Mouse (Mus musculus) 3134 (cell line): ENCODE data around the gene Bag5.
"Not testable (repeated sequence)": the region's sequence is repeated elsewhere in the genome, so short reads cannot be mapped to it uniquely, and the experiment has no call there.

Source experiments
- DNase-seq: peaks from one replicate; pipeline ENCODE4 v3.0.0-alpha.2; 2011; ENCODE audit warnings: low spot score; ENCODE audit not compliant: insufficient read length; ENCODE audit errors: extremely low read depth

Gene Bag5

GRCm38 (mm10) chr12:111737370-111737769 lies 24.3 kb upstream of the Bag5 start:
- DNase-seq, result peak; percentile 26

- DNase-seq, result not testable (repeated sequence)
These were observed 23.6 kb upstream of the Bag5 start for GRCm38 (mm10) chr12:111736676-111737075.

DNA sequence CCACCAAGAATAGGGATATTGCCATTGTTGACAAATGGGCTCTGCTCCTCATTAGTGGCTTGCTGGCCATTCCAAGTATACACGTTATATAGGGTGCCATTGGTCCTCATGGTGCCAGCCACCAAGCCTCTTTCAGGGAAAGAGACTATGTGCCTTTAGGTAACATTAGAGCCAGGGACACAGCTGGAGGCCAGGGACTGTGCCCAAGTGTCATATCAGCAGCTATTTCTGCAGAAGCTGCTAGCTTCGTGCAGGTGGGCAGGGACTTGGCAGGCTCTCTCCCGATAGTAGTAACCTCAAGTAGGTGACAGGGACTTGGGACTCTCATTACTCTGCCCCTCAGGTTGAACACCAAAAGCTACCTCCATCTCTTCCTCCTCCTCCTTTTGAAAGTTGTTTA lies 21.9 kb upstream of the Bag5 start:
- no peak for DNase-seq

- no peak for DNase-seq
These were observed 19.9 kb upstream of the Bag5 start for GRCm38 (mm10) chr12:111732921-111733320.

DNA sequence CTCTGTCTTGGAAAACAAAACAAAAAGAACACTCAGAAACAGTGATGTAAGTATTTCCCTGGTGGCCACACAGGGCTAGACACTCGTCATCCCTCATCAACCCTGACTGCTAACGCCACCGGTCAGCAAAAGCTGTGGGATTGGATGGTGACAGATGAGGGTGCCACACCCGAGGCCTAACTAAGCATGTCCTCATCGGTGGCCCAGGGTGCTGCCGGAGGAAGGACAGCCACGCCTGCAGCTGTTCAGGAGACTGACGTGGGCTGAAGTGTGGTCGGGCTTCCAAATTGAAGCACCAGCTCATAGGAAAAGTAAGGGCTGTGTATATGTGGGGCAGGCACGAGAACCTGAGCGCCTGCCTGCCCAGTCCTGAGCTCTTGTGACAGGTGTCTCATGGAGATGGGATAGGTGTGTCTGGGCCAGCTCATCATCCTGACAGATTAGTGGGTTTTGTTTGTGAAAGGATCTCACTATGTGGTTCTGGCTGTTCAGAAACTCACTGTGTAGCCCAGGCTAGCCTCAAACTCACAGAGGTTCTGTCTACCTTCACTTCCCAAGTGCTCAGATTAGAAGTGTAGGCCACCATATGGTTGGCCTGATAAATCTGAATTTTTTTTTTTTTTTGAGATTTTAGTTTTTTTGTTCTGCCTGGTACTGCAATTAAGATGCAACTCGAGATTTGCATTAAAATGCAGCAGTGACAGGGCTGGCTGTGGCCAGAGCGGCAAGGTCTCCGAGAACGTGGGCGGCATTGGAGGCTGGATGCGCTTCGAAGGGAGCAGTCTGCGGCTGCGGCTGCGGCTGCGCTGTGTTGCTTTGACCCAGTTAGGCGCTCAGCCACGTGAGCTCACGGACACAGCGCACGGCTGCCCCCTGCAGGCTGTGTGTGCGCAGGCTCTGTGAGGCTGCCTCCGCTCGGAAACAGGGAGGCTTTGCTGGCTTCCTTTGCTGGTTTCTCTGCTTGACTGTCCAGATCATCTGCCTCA lies 19.1 kb upstream of the Bag5 start:
- DNase-seq, result peak; percentile 80

DNA sequence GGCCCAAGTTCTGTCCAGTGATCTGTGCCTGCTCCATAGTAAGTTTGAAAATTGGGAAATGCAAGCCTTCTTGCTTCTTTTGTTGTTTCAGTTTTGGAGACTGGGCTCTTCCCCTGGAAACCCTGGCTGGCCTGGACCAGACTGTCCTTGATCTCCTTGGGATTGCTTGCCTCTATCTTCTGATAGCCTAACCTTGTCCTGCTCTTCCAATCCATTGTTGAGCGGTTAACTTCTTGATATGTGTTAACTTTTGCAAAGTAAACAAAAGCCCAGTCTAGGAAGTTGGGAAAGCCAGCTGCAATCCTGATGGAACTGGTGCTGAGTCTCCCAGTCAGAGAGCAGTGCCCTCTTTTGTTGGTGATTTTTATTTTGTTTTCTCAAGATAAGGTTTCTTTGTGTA lies 14.9 kb upstream of the Bag5 start:
- DNase-seq, result no peak

DNA sequence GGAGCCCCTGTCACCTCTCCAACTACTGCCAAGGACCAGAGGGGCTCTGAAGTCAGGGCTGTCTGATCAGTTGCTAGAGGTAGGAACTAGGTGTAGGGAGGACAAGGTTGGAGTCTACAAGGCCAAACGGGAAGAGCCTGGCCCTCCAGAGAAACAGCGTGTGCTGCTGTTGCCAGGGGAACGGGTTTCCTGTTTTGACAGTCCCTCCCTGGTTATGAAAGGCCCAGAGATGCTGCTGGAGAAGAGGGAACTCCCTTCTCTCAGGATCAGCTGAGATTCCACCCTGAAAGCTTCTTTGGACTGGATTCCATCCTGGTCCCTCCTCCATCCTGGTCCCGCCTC lies 13.0 kb upstream of the Bag5 start:
- DNase-seq, result no peak

- no peak for DNase-seq
These were observed 12.5 kb upstream of the Bag5 start for GRCm38 (mm10) chr12:111725338-111726121.

- DNase-seq, result no peak
These were observed 11.7 kb upstream of the Bag5 start for GRCm38 (mm10) chr12:111724638-111725337.

DNA sequence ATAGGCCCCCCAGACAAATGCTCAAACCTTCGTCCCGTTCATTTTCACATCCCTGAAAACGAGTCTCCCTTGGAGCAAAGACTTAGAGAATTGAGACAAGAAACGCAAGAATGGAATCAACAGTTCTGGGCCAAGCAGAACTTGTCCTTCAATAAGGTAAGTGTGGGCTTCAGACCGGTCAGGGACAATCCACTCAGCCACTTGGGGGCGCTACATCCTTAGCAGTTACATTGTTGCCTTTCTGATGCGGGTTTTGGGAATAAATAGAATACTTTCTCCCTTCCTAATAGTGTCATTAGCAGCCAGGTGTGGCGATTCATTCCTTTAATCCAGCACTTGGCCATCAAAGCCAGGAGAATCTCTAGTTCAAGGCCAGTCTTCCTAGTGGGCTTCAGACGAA lies 9.6 kb upstream of the Bag5 start:
- DNase-seq, result no peak

GRCm38 (mm10) chr12:111720222-111720621 lies 7.2 kb upstream of the Bag5 start:
- no peak for DNase-seq

DNA sequence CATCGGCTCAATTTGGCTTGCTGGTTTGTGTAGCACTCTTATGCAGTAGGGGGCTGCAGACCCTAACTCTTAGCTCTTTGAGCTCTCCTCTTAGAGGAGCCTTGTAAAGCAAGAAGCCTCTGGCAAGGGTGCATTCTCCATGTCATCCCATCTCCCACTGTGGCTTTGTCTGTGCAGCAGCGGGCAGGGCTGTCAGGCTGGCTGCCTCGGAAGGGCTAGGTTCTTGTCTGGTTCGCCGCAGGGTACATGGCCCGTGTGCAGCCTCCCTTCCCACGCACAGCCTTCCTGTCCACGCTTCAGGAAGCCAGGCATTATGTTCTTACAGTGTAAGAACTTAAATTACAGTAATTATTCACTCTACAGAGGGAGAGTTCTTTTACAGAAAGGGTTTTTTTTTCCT lies 5.6 kb upstream of the Bag5 start:
- DNase-seq, result no peak

DNA sequence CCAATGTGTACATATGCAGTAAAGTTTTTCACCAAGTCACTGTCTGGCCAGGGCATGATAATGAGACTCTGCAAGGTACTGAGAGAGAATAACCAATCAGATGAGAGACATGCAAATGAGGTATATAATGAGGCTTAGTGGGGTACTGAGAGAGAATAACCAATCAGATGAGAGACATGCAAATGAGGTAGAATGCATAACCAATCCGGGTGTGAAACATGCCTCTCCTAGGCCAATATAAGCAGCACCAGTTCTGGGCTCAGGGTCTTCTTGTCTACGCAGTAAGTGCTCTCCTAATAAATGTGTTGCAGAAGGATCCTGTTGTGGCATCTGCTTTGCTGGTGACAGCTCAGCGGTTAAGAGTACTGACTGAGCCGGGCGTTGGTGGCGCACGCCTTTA lies 3.4 kb upstream of the Bag5 start:
- DNase-seq, result no peak

- not testable (repeated sequence) for DNase-seq
These were observed 823 bp upstream of the Bag5 start for GRCm38 (mm10) chr12:111713880-111714279.

DNA sequence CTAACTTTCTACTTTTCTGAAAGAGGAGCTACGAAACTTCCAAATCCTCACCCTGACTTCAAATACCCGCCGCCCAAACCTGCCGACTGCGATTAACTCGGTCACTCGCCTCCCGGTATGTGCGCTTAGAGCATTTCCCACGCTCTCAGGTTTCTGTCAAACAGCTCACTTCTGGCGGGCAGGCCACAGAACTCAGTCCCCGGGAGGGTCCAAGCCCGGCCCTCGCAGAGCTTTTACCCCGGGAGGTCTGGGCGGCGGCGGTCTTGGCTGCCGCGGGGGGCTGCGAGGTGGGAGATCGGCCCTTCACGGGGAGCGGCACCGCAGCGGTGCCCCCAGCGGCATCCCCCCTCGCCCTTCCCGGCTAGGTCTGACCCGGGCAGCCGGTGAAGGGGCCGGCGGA lies 581 bp downstream of the Bag5 start:
- DNase-seq, result peak; percentile 33

GRCm38 (mm10) chr12:111710091-111710490 lies 3.0 kb downstream of the Bag5 start:
- no peak for DNase-seq

GRCm38 (mm10) chr12:111708181-111708580 lies 4.9 kb downstream of the Bag5 start:
- DNase-seq, result no peak

DNA sequence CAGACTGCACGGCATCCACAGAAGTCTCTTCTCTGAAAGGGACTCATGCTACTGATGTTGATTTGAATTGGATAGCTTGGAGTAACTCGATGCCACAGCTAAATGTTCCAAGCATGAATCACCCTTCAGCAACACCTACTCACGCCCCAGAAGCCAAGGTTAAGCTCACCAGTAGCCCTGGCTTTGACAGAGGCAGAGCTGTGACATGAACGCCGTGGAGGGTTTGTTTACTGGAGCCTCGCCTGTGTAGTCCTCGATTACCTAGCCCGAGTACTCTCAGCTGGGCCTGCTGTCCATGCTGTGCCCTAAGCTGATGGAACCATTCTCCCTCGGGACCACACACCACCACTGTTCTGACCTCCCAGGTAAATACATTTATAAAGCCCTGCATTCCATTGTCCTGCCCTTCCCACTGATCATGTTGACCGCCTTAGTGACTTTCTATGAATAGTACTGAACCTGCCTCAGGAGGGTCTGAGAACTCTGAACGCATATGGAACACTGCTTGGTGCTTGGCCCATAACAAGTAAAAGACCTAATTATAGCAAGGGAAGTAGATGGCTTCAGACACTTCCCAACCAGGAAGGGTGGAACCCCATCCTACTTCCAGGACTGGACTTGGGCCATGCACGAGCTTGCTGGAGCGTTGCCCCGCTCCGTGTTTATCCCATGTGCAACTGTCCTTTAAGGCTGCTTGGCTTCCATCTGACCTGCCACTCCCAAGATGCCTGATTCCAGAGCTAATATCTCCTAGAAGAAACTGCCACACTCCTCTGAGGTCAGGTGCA lies 7.7 kb downstream of the Bag5 start:
- DNase-seq, result peak; percentile 36

DNA sequence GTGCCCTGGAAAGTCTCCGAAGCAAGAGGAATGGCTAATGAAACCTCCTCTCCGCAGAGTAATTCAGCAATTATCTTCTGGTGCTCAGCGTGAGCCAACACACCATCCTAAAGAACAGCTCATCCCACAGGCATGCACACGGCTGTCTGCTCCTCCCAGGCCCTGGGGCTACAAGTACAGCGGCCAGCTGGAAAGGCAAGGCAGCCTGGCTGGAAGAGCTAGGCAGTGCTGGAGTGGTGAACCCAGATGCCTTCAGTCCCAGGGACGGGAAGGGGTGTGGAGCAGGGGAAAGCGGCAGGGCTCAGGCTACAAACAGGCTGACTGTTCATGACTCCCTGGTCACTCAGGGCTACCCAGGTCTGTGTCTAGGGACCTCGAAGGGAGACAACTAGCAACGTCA lies 8.4 kb downstream of the Bag5 start:
- peak; percentile 88 for DNase-seq

DNA sequence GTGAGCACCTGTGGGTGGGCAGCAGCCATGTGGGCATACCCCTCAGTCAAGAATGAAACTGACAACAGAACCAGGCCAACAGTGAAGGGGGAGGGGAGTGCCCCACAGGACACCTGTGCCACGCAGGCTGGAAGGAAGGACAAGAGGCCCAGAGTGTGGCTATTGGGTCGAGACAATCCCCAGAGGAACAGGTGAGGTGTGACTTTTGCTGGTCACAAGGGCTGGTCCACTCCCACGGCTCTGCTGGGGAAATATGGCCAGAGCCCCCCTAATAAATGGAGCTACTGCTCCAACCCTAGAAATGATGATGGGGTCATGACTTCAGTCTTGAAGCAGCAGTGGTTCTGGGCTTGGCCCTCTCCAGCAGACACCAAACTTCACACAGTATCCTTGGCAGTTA lies 9.8 kb downstream of the Bag5 start:
- no peak for DNase-seq
